Mouse (Mus musculus): Measurements from ENCODE around the gene Zp1.

Zp1 gene

GRCm38 (mm10) chr19:10920532-10920931 is at the start of gene Zp1:
TSS of gene Zp1 (minus strand) at chr19:10920632.
- DNase-seq (ENCODE audit: low read depth, low spot score) = no peak

GRCm38 (mm10) chr19:10968578-10968977 is 48.1 kb upstream of the Zp1 start:
- no peak for DNase-seq (ENCODE audit: low read depth, low spot score)

- no peak for DNase-seq (ENCODE audit: low read depth, low spot score)
Observed at GRCm38 (mm10) chr19:10965721-10966120, 45.3 kb upstream of the Zp1 start.

GRCm38 (mm10) chr19:10959978-10960346 is 39.5 kb upstream of the Zp1 start:
- no peak for DNase-seq (ENCODE audit: low read depth, low spot score)

- peak; percentile 75 for DNase-seq (ENCODE audit: low read depth, low spot score)
Observed at GRCm38 (mm10) chr19:10959085-10959977, 38.9 kb upstream of the Zp1 start.

- DNase-seq (ENCODE audit: low read depth, low spot score) = no peak
Observed at GRCm38 (mm10) chr19:10952021-10952939, 31.8 kb upstream of the Zp1 start.

GRCm38 (mm10) chr19:10949558-10949957 is 29.1 kb upstream of the Zp1 start:
- DNase-seq (ENCODE audit: low read depth, low spot score) = peak; percentile 22

GRCm38 (mm10) chr19:10949112-10949511 is 28.7 kb upstream of the Zp1 start, which contains the start of gene Ccdc86:
TSS of gene Ccdc86 (minus strand) at chr19:10949266.
- DNase-seq (ENCODE audit: low read depth, low spot score) = peak; percentile 99

- DNase-seq (ENCODE audit: low read depth, low spot score) = peak; percentile 36
Observed at GRCm38 (mm10) chr19:10948416-10948815, 28.0 kb upstream of the Zp1 start.

- DNase-seq (ENCODE audit: low read depth, low spot score) = no peak
Observed at GRCm38 (mm10) chr19:10947219-10947618, 26.8 kb upstream of the Zp1 start.

- DNase-seq (ENCODE audit: low read depth, low spot score) = no peak
Observed at GRCm38 (mm10) chr19:10946506-10946905, 26.1 kb upstream of the Zp1 start.

GRCm38 (mm10) chr19:10943955-10944354 is 23.5 kb upstream of the Zp1 start:
- no peak for DNase-seq (ENCODE audit: low read depth, low spot score)

GRCm38 (mm10) chr19:10940801-10941457 is 20.5 kb upstream of the Zp1 start:
- DNase-seq (ENCODE audit: low read depth, low spot score) = no peak

- DNase-seq (ENCODE audit: low read depth, low spot score) = peak; percentile 68
Observed at GRCm38 (mm10) chr19:10940097-10940800, 19.8 kb upstream of the Zp1 start.

GRCm38 (mm10) chr19:10938771-10939170 is 18.3 kb upstream of the Zp1 start:
- DNase-seq (ENCODE audit: low read depth, low spot score) = no peak

- no peak for DNase-seq (ENCODE audit: low read depth, low spot score)
Observed at GRCm38 (mm10) chr19:10937110-10937563, 16.7 kb upstream of the Zp1 start, which contains the start of gene Ptgdr2. TSS of gene Ptgdr2 (plus strand) at chr19:10937160.

- no peak for DNase-seq (ENCODE audit: low read depth, low spot score)
Observed at GRCm38 (mm10) chr19:10936077-10936476, 15.6 kb upstream of the Zp1 start.

- no peak for DNase-seq (ENCODE audit: low read depth, low spot score)
Observed at GRCm38 (mm10) chr19:10935029-10935428, 14.6 kb upstream of the Zp1 start.

- no peak for DNase-seq (ENCODE audit: low read depth, low spot score)
Observed at GRCm38 (mm10) chr19:10930641-10931040, 10.2 kb upstream of the Zp1 start.

GRCm38 (mm10) chr19:10926666-10927065 is 6.2 kb upstream of the Zp1 start:
- DNase-seq (ENCODE audit: low read depth, low spot score) = no peak

GRCm38 (mm10) chr19:10926123-10926621 is 5.7 kb upstream of the Zp1 start:
- no peak for DNase-seq (ENCODE audit: low read depth, low spot score)
